Mouse (Mus musculus) retina, adult 2 months (tissue): ENCODE data around the gene Rab30.
"Not testable (repeated sequence)": the region's sequence is repeated elsewhere in the genome, so short reads cannot be mapped to it uniquely, and the experiment has no call there.

Experiments used
- DNase-seq: peaks from one replicate; pipeline ENCODE4 v3.0.0-alpha.2; 2012; ENCODE audit warnings: low read depth, low spot score

The Rab30 gene

DNA sequence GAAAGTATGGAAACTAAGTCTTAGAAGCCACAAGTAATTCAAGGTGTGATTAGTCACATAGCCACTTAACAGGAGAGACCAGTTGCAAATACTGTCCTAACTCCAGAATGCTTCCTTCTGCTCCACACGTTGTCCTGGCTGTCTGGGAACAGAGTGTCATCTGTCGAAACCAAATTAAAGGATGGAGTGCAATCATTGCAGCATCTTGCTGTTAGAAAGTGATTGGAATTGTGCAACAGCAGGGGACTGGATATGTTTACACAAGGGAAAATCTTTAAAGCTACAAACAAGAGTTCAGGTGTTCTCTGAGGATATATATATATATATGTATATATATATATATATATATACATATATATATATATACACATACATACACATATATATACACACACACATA lies 9.0 kb downstream of the Rab30 start:
- DNase-seq = no peak

DNA sequence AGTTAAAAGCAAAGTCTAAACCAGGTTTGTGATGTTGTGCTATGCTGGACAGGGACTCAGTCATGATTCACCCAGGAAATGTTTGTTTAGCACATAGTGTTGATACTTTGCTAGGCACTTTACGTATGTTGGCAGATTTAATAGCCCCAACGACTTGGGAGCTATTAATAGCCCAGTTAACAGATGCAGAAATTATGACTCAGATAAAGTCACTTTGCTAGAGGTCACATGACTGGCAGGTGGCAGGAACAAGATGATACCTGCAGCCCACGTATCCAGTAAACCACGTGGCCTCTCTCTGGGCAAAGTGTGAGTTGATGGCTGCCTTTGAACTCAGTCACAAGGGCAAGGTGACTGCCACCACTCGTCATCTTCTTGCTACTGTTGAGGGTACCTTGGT lies 16.7 kb downstream of the Rab30 start:
- no peak for DNase-seq

DNA sequence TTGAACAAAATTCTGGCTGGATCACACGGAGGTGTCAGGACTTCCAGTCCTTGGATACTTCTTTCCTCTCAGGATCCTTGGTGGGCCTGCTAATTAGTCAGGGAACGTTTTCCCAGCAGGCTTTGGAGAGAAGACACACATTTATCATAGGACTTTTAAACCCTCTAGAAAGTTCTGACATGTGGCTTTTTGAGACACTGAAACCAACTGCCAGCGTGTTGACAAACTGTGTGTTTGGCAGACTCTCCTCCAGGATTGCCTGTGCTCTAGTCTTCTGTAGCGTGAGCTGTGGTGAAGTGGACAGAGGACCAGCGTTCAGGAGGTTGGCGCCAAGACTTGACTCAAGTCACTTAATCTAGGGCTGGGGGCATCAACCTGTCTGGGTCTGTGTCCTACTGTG lies 19.2 kb downstream of the Rab30 start:
- DNase-seq = no peak

DNA sequence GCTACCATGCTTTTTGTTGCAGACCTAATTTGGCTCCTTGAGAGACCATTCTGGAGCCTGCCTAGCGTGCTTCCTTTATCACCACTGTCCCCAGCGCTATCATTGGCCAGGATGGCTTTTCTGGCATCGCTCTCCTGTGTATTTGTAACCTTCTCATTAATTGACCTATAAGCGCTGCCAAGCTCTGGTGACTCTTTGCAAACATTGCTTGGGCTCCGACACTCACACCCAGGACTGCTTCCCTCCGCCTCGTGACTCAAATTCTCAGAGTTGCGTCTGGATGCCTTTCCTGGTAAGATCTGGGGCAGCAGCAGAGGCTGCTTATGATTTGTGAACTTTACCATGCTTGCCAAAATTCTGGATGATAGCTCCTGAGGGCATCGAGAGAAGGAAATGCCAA lies 19.8 kb downstream of the Rab30 start:
- no peak for DNase-seq

DNA sequence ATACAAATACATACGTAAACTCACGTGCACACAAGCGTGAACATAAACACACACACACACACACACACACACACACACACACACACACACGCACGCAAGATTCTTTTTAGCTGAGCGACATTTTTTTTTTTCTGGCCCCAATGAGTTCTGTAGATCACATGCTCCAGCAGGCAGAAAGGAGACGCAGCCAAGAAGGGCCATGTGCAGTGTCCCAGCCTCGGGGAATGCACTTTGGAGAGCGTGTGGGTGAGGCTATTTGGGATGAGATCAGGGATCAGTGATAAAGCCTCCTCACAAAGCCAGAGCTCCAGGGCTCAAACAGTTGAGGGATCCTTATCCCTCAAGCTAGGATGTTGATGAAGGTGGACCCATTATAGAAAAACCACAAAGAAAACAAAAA lies 24.0 kb downstream of the Rab30 start:
- DNase-seq = no peak

DNA sequence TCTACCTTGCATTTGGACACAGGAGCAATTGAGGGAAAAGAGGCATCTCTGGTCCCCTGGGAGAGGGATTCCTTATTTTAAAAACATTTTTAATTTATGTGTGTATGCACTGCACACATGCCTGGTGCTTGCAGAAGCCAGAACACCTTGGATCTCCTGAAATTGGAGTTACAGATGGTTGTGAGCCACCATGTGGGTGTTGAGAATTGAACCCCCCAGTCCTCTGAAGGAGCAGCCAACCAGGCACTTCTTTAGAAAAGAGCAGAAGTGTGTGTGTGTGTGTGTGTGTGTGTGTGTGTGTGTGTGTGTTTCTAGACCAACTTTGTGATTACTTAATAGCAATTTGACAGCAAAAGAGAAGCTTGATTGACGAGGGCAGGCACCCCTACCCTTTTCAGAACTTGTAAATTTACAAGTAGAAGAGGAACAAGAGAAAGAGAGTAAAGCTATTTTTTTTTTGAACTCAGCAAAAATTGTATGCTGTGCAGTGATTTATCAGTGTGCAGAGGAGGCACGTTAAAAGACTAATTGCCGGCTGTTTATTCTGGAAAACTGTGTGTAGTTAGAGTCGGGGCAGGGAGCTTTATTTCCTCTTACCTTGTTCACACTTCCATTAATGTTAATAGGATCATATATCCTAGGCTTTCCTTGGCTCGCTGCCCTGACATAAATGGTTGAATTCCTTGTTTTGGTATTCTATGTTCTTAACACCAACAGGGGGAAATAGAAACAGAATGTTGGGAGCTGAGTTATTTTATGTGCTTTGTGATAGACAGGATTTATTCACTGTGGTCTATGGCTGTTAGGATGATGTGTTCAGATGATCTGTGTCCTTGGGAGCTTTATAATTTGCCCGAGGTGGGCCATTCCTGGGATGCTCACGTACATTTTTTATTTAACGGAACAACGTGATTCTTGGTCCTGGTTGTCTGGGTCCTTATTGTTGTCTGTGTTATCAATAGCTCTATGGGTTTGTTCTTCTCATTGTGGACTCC lies 25.0 kb downstream of the Rab30 start:
- no peak for DNase-seq

DNA sequence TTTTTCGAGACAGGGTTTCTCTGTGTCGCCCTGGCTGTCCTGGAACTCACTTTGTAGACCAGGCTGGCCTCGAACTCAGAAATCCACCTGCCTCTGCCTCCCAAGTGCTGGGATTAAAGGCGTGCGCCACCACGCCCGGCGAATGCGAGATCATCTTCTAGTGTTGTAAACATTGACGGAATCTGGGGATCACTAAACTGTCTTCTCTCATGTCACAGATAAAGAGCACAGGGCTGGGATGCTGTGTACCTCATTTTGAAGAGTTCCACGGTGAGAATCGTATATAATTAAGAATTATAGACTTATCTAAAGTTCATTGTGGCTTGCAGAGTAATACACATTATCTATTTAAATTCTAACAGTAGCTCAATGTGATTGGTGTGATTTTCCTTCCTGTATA lies 26.7 kb downstream of the Rab30 start:
- not testable (repeated sequence) for DNase-seq

DNA sequence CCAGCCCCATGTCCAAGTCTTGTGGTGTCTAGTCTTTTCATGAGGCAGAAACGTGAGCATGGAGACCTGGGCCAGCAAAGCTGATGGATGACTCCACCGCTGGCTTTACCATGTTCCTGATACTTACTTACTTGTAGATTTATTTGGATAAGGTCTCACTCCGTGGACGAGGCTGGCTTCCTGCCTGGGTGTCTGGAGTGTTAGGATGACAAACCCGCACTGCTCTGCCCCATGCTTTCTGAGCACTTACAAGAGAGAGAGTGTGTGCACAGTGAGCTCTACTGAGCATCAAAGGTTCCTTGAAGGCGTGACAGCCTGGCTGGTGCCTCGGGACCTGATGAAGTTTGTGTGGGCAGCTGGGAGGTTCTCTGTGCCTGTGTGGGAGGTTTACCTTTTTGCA lies 27.5 kb downstream of the Rab30 start:
- DNase-seq = no peak

DNA sequence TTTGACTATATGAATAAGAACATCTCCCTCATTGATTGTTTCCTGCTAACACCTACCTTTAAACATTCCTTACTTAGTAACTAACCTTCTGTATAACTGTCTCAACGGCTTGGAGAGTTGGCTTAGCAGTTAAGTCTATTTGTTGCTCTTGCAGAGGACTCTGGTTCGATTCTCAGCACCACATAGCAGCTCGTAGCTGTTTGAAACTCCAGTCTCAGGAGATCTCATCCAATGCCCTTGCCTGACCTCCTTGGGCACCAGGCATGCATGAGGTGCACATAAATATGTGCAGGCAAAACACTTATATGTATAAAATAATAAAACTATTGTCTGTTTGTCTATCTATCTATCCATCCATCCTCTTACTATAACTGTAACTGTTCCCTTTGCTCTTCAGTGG lies 31.6 kb downstream of the Rab30 start:
- no peak for DNase-seq

DNA sequence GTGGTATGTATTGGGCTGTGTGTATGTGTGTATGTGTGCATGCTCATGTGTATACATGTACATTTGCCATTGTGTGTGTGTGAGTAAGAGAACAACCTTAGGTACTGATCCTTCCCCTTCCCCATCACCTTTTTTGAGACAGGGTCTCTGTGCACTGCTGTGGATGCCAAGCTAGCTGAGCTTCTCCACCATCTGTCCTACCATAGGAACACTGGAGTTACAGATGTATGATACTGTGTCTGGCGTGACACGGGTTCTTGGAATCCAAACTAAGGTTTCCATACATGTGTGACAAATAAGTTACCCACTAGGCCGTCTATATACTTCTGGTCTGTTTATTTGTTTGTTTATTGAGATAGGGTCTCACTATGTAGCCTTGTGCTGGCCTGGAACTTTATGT lies 32.2 kb downstream of the Rab30 start:
- DNase-seq = no peak

DNA sequence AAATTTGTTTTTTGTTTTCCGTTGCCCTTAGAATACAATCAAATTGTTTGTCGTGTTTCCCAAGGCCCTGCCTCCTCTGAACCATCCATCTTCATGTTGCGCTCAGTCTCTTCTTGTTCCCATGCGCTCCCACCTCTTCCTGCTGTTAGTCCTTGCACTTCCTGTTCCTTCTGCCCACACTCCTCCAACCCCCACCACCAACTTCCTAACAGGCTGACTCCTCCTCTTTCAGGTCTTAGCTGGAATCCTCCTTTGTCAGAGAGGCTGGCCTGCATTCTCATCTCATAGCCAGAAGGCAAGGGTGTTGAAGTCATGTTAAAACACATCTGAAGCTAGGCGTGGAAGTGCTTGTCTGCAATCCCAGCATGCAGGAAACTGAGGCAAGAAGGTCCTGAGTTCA lies 33.3 kb downstream of the Rab30 start:
- no peak for DNase-seq

DNA sequence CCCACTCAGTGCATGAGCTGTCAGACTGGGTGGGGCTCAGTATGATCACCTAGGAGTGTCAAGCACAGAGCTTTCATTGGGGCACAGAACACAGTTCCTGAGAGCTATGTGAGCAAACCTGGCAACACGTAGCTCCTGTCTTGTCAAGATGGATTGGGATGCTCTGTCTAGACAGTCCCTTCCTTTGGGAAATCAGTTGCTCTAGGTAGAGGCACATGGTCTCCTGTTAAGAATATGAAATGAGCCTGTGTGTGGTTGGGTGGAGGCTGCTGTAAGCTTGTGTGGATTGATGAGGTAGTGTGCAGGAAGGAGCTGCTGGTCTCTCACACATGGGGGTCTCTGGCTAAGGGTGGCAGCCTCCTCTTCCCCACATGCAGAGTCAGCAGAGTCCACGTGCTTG lies 34.3 kb downstream of the Rab30 start:
- DNase-seq = no peak

DNA sequence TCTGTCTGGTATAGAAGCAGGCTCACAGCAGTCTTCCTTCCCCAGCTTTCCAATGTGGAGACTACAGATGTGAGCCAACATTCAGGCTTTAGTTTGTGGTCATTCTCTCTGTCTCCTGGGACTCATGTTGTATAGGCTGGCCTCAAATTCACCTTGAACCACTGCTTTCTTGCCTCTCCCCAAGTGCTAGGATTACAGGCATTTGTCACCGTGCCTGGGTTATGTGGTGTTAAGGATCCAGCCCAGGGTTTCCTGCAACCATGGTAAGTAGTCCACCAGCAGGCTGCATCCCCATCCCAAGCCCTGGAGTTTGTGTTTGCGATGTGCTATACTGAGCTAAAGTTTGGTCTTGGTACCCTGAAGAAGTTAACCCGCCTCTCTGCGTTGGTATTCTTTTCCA lies 35.2 kb downstream of the Rab30 start:
- no peak for DNase-seq

DNA sequence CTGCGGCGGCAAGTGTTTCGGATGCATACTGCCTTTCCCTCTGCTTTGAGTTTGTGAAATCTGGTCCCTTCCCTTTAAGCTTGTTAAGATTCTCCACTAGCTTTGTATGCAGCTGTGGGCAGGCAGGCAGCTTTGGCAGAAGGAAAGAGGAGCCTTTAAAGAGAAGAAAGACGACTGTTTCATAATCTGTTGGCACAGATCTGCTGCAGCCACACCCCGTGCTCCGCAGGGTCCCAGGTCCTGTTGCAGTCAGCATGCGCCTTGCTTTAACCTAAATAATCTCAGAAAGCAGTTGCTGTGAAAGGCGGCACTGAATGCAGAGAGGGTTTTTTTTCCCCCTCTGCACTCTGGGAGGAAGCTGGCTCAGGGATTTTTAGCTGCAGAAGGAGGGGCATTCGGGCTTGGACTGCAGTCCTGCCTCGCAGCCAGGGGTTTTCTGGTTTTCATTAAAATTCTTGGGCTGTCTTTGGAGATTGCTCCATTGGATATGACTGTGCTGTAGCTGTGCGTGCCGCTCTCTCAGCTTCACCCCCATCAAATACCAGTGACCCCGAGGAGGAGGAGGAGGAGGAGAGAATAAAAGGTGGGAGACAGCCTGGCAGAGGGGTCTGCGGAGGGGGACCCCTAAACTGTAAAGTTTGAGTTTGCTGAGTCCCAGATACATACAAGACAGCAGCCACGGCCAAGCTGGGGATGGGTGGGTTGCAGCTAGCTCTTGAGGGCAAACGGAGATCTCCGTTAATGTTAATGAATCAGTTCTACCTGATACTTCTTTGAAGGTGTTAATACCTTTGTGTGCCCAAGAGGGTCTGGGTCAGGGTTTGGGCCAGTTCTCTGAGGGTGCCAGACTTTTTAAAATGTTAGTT lies 35.9 kb downstream of the Rab30 start:
- no peak for DNase-seq

DNA sequence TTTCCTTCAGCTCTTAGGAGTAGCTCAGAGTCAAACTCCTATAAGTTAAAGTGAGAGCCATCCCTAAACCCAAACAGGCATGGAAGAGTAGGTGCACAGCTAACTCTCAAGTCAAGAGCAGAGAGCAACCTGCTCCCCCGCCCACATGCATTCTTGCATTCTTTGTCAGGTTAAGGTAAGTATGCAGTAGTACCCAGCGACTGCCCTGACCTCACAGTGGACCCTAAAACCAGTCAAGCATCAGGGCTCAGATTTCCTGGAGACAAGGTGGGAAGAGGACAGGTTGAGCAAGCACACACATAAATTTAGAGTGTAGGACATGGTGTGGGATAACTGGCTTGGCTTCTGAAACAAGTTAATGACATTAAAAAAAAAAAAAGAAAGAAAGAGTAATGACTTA lies 37.7 kb downstream of the Rab30 start:
- no peak for DNase-seq

DNA sequence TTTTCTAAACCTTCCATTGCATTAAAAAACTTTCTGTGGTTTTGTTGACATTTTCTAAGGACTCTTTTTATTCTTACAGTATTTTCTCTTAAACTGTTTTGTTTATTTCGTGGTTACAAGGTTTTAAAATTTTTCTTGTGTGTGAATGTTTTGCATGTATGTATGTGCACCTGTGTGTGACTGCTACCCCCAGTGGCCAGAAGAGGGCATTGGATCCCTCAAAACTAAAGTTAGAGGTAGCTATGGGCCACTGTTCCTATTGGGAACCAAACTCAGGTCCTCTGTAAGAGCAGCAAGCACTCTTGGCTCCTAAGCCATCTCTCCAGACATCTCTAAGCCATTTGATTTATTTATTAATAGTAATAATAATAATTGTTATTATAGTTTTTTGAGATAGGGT lies 40.0 kb downstream of the Rab30 start:
- DNase-seq = no peak

DNA sequence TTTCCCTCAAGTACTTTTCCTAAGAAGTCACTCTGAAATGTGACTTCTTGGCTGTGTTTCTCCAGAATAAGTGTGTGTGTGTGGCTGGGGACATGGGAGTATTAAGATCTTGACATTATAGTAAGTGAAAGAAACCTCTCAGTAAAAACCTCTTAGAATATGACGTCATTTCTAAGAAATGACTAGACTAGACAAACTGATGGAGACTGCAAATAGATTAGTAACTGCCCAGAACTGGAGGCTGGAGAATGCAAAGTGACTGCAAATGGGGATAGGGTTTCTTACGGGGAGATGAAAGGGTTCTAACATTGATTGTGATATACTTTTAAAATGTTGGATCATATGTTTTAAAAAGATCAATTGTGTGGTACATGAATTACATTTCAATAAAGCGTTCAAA lies 40.5 kb downstream of the Rab30 start:
- no peak for DNase-seq

DNA sequence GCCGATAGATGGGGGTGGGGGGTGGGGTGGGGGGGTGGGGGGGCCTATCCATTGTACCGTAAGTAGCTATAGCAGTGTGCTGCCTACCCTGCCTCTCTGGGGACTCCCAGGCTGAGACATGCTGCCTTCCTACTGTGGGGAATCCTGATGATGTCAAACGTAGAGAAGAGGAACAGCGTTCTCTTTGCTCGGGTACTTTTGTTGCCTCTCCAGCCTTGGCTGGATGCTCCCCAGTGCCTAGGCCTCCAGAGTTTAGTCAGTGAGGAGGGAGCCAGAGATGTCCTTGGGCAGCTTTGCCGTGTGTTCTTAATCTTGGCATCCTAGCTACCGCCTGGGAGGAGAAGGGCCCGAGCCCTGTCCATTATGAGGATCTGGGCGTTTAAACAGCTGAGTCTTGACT lies 41.1 kb downstream of the Rab30 start:
- no peak for DNase-seq

DNA sequence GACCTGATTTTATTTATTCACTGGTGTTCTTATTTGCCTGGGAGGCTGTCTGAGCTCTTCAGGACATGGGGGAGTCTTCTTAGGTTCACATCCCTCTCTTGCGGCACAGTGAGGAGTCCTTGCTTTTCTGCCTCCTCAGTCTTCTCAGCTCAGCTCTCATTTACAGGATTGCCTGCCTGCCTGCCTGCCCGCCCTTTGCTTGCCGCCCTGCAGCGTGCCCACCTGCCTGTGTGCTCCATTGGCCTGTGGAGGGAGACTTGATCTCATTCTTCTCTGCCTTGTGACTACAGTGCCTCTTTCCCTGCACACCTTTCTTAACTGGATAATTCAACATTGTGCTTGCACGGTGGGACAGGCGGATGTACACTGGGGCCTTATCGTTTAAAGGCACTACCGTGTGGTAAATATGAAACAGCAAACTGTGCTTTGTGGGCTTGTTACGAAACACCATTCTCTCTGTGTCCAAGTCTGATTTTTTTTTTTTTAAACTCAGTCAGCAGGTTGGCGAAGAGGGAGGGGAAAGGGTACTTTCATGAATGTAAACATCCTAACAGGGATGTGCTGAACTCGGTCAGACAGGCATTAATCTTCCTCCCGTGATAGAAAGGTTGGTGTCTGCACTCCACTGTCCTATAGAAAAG lies 41.9 kb downstream of the Rab30 start:
- no peak for DNase-seq

DNA sequence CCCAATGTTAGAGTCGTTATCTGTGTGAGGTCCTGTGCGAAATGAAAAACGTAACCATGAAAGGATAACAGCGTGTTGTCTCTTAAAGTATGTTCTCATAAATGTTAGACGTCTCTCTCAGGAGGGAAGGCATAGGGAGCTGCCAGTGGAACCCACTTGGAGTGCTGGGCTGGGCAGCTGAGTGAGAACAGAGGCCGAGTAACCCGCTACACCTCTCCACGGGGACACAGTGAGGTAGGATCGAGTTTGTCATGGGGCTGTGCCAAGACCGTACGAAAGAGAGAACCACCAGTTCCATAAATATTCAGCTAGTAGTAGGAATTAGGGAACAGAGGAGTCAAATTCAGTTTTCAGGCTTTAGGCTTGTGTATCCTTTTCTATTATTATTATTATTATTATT lies 42.5 kb downstream of the Rab30 start:
- DNase-seq = no peak

DNA sequence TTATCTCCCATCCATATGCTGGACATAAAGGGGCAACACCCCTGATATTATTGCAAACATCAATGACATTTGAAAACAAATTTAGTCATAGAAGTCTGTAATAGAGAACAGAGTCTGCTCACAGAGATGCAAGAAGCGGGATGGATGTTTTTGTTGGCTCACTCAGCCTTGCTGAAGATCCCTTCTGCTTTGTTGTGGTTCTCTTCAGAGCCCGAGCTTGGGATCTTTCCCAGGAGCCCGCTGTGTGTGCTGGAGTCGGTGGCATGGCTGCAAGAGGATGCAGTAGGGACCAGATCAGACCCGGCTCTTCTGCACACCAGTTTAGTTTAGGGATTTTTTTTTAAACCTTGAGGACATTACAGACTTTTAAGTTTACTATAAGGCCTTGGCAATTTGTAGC lies 54.3 kb downstream of the Rab30 start:
- no peak for DNase-seq

DNA sequence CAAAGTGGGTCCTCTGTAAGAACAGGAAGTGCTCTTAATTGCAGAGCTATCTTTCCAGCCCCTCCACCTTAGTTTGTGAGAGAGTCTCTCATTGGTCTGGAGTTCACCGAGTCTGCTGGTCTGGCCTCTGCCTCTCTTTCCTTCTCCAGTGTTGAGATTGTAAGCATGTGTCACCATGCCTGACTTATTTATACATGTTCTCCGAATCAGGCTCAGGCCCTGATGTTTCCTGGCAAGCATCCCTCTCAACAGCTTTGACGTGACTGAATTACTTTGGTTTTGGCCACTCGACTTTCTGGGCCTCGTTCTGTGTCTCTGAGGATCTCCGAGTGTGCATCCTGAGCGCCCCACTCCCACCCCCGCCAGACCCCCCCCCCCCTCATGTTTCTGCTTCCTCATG lies 55.4 kb downstream of the Rab30 start:
- no peak for DNase-seq
